Mouse (Mus musculus): ENCODE results near the gene Dnah8. TPM values are rescaled to one million over a fixed set of nuclear protein-coding genes. Genes with fewer than 3 reads are reported as not detected.

Dnah8 gene
- total RNA-seq, 1 experiment from 2014 or later, result 10.6 TPM

DNA sequence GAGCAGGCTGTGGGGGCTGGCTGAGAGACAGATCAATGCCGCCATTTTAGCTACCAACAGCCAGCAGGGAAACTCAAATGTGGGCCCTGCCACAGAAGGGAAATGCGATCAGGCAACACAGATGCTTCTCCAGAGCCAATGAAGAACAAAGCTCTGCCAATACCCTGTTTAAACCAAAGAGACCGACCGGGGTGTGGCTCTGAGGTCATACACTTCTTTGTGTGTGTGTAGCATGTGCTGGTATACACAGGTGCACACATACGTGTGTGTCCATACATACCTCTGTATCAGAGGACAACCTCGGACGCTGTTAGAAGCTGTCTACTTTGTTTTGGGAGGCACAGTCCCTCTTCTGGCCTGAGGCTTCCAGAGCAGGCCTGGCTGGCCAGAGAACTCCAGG lies 16.8 kb upstream of the Dnah8 start:
- ATAC-seq (replicated peaks; ENCODE audit: insufficient number of reproducible peaks, low FRiP score, low TSS enrichment, poor library complexity, severe bottlenecking), result no peak

DNA sequence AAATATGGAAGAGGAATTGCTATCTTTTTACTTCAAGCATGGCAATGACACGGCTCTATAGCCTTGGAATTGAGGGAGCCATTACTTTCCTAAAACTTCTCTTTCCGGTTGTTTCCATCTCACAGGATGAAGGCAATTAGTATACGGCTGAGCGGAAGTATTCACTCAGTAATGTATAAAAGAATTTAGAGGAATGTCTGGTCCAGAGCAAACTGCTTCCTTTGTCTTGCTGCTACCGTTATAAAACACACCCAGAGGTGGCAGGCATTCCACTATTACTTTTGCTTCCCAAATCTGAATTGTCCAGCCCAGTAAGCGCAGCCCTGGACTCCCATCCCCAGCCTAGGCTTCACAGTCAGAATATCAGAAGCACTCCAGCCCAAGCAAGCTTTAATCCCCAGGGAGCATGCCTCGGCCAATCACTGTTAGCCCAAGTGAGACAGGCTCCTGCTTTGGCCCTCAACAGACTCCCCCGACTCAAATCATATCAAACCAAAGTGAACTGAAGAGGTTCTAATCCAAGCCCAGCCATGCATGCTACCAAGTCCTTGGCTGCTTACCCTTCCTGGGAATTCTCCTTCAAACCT lies 16.2 kb upstream of the Dnah8 start:
- ATAC-seq (replicated peaks; ENCODE audit: insufficient number of reproducible peaks, low FRiP score, low TSS enrichment, poor library complexity, severe bottlenecking), result no peak

DNA sequence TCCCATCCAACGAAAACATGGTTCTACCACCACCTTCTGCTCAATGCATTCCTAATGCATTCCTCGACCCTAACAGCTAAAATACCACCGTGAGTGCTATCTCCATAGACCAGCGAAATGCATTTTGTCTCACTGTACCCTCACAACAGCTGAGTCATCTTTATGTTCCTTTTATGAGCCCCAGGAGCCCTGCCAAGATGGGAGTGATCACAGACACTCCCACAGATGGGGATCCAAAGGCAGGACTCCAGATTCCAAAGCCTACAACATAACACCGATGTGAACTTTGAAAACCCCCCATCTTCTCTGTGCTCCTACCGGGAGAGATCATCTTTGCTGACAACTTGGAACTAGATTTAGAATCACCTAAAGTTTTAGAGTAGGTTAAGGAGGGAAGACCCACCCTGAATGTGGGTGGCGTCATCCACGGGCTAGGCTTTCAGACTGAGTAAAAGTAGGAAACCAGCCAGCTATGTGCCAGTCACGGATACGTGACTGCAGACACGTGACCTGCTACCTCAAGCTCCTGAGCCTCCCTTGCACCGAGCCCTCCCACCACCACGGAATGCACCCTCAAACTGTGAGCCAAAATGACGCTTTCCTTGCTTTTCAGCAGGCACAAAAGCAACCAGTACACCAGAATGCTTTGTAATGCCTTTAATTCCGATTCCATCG lies 14.7 kb upstream of the Dnah8 start:
- ATAC-seq (replicated peaks; ENCODE audit: insufficient number of reproducible peaks, low FRiP score, low TSS enrichment, poor library complexity, severe bottlenecking), result no peak

DNA sequence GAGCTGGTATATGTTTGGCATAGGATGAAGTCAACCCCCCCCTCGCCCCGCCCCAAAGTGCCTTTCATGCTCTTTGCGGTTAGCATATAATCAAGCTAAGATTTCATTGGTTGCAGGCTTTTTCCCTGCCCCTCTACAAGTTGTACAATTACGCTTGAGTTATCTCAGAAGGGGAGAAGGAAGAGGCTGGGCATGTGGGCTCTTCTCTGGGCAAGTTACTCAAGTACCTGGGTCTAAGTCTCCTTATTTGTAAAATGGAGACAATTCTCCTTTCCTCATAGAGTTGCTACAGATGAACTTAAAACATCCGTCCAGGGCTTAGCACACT lies 14.2 kb upstream of the Dnah8 start:
- ATAC-seq (replicated peaks; ENCODE audit: insufficient number of reproducible peaks, low FRiP score, low TSS enrichment, poor library complexity, severe bottlenecking), result no peak

DNA sequence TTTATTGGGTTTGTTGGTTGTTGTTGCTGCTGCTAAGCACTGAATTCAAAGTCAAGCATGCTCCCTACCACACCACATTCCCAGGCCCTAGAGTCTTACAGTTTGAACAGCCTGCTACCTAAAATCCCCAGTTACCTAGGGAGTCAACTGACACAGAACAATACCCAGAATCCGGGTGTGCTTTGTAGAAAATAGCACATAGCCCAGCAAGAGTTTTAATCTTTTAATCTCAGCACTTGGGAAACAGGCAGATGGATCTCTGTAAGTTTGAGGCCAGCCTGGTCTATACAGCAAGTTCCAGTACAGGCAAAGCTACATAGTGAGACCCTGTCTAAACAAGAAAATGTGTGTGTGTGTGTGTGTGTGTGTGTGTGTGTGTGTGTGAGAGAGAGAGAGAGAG lies 13.4 kb upstream of the Dnah8 start:
- no peak for ATAC-seq (replicated peaks; ENCODE audit: insufficient number of reproducible peaks, low FRiP score, low TSS enrichment, poor library complexity, severe bottlenecking)

DNA sequence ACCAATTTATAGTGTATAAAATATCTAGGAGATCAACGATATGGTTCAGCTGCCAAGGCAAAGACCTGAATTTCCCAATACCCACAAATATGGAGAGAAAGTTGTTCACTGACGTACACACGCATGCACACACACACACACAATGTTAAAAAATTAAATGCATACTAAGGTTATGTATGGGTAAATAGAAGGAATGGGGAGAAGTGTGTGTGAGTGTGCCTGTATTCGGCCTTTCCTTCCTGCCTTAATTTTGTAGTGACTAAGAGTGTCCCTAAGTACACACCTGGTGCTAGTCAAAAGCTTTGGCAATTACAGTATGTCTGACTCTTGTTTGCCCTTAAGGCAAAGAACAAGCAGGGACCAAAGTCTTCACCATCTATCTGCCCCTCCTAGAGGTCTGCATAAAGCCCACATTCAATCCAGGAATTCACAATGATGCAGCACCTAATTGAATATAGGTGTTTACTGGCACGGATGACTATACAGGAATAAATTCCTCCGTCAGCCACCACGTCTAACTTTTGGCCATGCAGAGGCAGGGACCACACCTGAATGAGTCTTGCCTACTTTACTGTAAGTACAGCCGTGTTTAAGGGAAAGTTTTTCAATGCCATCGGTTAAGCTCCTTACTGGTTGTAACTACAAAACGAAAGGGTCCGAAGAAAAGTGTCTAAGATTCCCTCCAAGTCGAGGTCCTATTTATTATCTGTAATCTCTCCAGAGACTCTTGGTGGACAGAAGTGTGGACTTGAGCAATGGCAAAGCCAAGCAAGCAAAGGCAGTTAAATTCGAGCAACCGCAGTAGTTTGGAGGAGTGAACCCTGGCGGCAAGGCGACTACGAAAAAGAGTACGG lies 12.7 kb upstream of the Dnah8 start:
- ATAC-seq (replicated peaks; ENCODE audit: insufficient number of reproducible peaks, low FRiP score, low TSS enrichment, poor library complexity, severe bottlenecking), result no peak

DNA sequence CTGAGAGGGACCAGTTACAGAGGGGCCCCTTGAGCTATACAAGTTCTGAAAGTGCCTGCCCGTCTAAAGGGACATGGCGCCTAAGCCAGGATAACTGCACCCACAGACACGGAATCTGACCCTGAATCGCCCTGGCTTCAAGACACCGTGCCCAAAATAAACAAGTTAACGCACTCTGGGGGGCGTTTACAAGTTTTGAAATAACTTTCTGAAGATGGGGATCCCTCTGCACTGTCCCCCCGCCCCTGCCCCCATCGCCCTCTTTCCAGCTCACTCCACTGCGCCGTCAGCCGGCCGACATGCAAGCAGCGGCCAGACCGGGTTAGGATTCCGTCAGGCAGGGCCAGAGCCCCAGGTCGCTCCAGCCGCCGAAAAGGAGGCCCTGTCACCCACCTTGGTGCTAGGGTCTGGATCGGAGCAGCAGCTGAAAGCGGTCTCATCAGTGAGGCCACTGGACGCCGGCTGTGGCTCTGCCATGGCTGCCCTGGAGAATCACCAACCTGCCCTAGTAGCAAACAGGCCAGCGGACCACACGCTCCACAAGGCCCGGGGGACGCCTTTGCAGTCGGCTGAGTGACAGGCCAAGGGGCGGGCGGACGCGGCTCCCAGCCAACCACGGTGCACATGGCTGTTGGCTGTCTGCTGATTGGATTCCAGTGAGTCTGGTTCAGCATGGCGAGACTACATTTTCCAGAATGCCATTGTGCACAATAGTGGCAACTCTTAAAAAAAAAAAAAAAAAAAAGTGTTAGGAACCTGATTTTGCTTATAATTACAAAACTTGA lies 11.9 kb upstream of the Dnah8 start:
- ATAC-seq (replicated peaks; ENCODE audit: insufficient number of reproducible peaks, low FRiP score, low TSS enrichment, poor library complexity, severe bottlenecking), result peak; percentile 100

DNA sequence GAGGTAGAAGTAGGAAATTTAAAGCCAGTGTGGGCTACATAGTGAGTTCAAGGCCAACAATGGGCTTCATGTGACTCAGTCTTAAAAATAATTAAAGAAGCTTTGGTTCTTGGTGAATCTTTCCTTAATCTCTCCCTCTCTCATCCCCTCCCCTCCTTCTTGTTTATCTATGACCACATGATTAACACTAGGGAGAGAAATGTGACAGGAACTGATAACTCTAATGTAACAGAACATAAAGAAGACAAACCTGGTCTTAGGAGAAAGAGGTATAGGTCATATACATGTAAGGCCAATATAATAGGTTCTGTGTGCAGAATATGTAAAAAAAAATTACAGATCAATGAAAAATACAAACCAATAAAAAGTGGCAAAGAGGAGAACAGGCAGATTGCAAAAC lies 10.8 kb upstream of the Dnah8 start:
- no peak for ATAC-seq (replicated peaks; ENCODE audit: insufficient number of reproducible peaks, low FRiP score, low TSS enrichment, poor library complexity, severe bottlenecking)

DNA sequence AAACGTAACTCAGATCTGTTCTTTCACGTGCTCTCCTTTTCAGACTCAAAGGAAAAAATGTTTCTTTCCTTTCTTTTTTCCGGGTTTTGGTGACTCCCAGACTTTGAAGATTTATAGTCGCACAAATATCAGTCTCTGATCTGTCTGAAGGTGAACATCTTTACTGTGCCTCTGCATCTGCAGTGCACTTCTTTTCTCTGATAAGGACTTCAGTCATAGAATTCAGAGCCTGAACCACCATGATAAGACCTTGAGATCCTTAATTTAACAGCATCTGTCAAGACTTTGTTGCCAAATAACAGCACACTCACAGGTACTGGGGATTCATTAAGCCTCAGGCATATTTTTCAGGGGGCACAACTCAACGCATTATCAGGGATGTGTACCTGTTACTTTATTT lies 8.0 kb upstream of the Dnah8 start:
- no peak for ATAC-seq (replicated peaks; ENCODE audit: insufficient number of reproducible peaks, low FRiP score, low TSS enrichment, poor library complexity, severe bottlenecking)

DNA sequence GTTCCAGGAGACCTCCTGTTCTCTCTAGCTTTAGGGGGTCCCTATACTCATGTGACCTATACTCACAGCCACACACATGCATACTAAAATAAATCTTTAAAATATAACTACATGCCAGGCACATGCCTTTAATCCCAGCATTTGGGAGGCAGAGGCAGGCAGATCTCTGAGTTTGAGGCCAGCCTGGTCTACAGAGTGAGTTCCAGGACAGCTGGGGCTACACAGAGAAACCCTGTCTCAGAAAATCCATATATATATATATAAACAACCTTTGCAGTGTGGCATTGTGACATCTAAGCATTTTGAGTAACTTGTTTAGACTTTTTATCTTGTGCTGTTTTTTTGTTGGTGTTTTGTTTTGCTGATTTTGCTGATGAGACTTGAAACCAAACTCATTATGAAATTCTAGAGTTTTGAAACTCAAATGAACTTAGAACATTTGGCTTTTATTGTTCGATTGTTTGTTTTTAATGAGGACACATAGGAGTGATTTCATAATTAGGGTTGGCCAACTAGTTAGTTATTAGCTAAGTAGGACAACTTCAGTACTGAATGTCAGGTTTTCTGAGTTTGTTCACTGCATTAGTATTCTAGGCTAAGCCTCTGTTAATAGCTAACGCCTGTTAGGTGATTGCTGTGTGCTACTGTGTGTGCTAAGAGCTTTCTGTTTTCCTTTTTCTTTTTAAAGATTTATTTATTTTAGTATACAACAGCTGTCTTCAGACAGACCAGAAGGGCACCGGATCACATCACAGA lies 5.8 kb upstream of the Dnah8 start:
- ATAC-seq (replicated peaks; ENCODE audit: insufficient number of reproducible peaks, low FRiP score, low TSS enrichment, poor library complexity, severe bottlenecking), result no peak

DNA sequence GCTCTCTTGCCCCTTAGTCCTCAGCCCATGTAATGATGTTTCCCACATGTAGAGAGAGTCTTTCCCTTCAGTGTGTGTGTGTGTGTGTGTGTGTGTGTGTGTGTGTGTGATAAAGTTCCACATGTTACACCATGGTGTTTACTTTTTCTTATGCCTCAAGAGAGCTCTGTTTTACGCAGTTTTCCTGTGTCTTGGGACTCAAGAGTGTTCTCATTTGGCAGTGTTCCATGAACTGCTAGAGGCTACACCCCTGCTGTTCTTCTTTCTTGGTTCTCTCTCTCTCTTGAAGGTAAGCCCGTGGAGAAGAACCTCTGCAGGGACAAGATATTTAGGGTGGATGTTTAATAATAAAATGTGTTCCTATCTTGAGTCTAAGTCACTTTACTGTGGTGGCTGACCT lies 5.0 kb upstream of the Dnah8 start:
- ATAC-seq (replicated peaks; ENCODE audit: insufficient number of reproducible peaks, low FRiP score, low TSS enrichment, poor library complexity, severe bottlenecking), result no peak

DNA sequence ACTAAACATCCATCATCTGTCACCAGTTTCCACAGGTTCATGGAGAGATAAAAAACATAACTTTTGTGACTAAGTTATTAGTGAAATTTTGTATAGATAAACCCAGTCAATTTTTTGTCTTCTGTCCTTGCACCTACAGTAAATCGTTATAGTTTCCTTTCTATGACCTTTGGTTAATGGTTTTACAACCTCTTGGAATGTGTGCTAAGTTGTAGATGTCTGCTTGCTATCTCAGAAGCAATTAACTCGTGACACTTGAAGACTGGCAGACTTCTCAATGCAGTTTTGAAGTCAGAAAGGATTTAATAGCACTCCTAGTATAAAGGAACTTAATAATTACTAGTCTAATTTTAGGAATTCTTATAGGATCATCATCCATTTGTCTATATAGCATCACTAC lies 3.6 kb upstream of the Dnah8 start:
- ATAC-seq (replicated peaks; ENCODE audit: insufficient number of reproducible peaks, low FRiP score, low TSS enrichment, poor library complexity, severe bottlenecking), result no peak

DNA sequence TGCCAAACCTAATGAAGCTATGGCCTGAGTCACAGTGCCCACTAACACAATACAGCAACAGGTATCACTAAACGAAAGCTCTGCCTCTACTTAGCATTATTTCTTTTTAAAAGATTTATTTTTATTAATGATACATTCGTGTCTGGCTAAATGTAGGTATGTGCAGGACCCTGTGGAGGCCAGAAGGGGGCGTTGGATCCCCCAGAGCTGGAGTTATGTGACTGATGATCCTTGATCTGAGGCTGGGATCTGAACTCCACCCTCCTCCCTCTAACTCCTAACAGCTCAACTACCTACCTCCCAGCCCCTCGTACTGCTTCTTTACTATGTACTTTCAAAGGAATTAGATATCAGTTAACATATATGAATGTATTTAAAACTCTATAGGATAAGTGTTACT lies 2.7 kb upstream of the Dnah8 start:
- ATAC-seq (replicated peaks; ENCODE audit: insufficient number of reproducible peaks, low FRiP score, low TSS enrichment, poor library complexity, severe bottlenecking), result no peak

DNA sequence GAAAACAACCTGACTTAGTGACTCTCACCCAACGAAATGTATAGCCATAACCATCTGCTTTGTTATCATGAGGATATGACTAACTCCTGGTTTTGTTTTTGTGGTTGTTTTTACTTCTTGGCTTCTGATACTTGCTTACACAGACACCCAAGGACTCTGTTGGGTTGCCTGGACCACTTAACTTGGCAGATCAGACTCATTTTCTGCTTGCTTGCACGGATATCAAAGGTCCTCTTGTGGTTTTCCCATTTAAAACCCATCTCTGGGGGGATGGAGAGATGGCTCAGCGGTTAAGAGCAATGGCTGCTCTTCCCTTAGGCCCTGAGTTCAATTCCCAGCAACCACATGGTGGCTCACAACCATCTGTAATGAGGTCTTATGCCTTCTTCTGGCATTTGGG lies 954 bp upstream of the Dnah8 start:
- ATAC-seq (replicated peaks; ENCODE audit: insufficient number of reproducible peaks, low FRiP score, low TSS enrichment, poor library complexity, severe bottlenecking), result no peak

DNA sequence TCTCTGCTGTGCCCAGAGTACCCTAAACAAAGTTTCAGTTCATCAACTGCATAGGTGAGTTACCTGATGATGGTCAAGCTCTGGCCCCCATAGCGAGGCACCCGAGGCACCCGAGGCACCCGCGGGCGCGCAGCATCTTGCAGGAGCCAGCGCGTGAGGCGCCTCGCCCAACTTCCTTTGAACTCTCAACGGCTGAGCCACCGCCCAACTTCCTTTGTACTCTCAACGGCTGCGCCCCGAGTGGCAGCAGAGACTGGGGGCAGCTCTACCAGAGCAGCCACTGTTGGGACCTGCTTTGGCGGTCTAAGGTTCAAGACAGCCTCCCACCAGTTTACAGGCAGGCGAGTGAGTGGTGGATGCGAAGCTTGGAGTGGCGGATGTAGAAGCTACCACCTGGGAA lies 2.6 kb downstream of the Dnah8 start, which contains the start of gene Glo1:
Gene Glo1, minus strand, starts transcription at position 153 of the 400 bp plus-strand sequence.
- ATAC-seq (replicated peaks; ENCODE audit: insufficient number of reproducible peaks, low FRiP score, low TSS enrichment, poor library complexity, severe bottlenecking), result 0 out of 2 replicates have a peak, but pooled peaks have one; percentile 37

DNA sequence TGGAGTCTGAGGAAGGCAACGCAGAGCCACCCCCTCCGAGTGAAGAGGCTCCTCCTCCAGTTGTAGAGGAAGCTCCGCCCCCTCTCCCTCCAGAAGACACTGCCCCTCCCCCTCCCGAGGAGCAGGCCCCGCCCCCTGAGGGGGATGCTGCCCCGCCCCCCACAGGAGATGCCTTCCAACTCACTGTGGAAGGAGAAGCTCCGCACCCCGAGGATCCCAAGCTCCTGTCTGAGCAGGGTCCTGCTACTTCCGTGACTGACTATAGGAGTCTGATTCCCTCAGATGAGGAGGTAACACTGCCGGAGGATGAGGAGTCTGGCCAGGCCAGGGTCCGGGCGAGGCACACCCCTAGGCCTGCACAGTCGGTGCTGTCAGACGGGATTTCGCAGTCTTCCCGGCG lies 11.2 kb downstream of the Dnah8 start:
- ATAC-seq (replicated peaks; ENCODE audit: insufficient number of reproducible peaks, low FRiP score, low TSS enrichment, poor library complexity, severe bottlenecking), result no peak

DNA sequence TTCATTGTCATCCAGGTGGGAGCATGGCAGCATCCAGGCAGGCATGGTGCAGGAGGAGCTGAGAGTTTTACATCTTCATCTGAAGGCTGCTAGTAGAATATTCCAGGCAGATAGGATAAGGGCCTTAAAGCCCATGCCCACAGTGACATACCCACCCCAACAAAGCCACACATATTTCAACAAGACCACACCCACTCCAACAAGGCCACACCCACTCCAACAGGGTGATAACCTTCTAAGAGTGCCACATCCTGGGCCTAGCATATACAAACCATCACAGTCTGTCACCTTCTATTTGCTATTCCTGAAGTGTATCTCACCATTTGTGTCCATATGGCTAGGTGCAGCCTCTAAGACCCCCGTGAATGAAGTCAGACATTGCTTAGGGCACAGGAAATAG lies 13.6 kb downstream of the Dnah8 start:
- ATAC-seq (replicated peaks; ENCODE audit: insufficient number of reproducible peaks, low FRiP score, low TSS enrichment, poor library complexity, severe bottlenecking), result no peak

DNA sequence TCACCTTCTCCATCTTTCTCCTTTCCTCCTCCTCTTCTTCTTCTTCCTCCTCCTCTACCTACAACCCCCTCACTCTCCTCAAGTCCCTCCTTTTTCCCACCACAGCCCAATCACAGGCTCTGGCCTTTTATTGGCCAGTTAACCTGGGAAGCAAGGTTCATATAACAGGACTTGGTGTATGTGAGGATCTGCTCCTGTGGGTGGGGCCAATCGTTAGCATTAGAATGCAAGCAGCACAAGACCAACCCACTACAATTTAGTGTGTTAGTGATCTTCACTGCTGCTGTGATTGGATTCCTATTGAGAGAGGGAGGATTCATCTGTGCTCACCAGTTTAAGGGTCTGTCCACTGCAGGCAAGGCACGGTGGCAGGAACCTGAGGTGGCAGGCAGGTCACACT lies 14.8 kb downstream of the Dnah8 start:
- ATAC-seq (replicated peaks; ENCODE audit: insufficient number of reproducible peaks, low FRiP score, low TSS enrichment, poor library complexity, severe bottlenecking), result no peak

DNA sequence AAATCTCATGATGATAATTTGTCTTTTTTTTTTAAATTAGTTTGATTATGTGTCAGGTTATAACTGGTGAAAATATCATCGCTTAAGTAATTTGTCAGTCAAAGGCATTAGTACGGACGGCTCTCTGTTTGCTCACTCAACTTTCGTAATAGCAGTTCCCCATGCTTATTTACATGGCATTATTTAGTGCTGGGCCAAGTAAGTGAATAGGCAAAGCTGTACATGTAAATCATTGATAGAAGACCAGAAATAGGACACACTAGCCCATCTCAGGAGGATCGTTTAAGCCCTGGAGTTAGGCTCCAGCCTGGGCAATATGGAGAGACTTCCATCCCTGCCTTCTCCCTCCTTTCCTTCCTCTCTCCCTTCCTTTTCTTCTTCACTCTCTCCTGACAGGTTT lies 16.7 kb downstream of the Dnah8 start:
- no peak for ATAC-seq (replicated peaks; ENCODE audit: insufficient number of reproducible peaks, low FRiP score, low TSS enrichment, poor library complexity, severe bottlenecking)

All from monocyte, adult 5-6 weeks (primary cell).